Mouse (Mus musculus): ENCODE data around the gene Tbc1d14. TPM values are rescaled to one million over a fixed set of nuclear protein-coding genes. Genes with fewer than 3 reads are reported as not detected.

Tbc1d14 gene
- total and polyA plus RNA-seq, 2 experiments from 2014 or later: 3.9 to 8.3 TPM

GRCm38 (mm10) chr5:36484171-36484990, 108.7 kb downstream of the Tbc1d14 start, which contains the start of the genes Tada2b and Ccdc96:
Gene Tada2b (minus strand): TSS chr5:36484285.
Gene Ccdc96 (plus strand): TSS chr5:36484588.
- peak; percentile 98 for ATAC-seq (ENCODE audit: insufficient read depth, low read depth)
- Histone ChIP-seq H3K4me1 (ENCODE audit: control insufficient read depth, insufficient read depth) (peaks cover 34% of the 10 kb centered on the region), H3K4me3 (ENCODE audit: low read depth, low read length) (peak within 1 kb of the TSS; percentile 79), H3K4me2 (ENCODE audit: low read depth, low read length) (peak within 1 kb of the TSS; percentile 96), H3K9ac (replicated peaks; ENCODE audit: low read depth, low read length) (peak within 1 kb of the TSS; percentile 83), H3K27ac (ENCODE audit: low read depth) (peak within 1 kb of the TSS; percentile 78), H3K9me3 (replicated peaks; ENCODE audit: control insufficient read depth, low read length) (no peaks in the 10 kb centered on the region), H3K36me3 (replicated peaks; ENCODE audit: control insufficient read depth, insufficient read depth, low read length) (no peaks in the 10 kb centered on the region), H3K27me3 (ENCODE audit: control insufficient read depth, insufficient read depth, low read length) (peaks cover 14% of the 10 kb centered on the region)
- TF ChIP-seq EP300 (IDR thresholded peaks at IDR 0.05; ENCODE audit: low read depth): no peak
- peak; percentile 44 for TF ChIP-seq CTCF (IDR thresholded peaks at IDR 0.05; ENCODE audit: low read depth)
- peak; percentile 99 for DNase-seq (ENCODE audit: low spot score)
- WGBS: under 1% methylated on average over 72 of the region's 97 CpGs

DNA sequence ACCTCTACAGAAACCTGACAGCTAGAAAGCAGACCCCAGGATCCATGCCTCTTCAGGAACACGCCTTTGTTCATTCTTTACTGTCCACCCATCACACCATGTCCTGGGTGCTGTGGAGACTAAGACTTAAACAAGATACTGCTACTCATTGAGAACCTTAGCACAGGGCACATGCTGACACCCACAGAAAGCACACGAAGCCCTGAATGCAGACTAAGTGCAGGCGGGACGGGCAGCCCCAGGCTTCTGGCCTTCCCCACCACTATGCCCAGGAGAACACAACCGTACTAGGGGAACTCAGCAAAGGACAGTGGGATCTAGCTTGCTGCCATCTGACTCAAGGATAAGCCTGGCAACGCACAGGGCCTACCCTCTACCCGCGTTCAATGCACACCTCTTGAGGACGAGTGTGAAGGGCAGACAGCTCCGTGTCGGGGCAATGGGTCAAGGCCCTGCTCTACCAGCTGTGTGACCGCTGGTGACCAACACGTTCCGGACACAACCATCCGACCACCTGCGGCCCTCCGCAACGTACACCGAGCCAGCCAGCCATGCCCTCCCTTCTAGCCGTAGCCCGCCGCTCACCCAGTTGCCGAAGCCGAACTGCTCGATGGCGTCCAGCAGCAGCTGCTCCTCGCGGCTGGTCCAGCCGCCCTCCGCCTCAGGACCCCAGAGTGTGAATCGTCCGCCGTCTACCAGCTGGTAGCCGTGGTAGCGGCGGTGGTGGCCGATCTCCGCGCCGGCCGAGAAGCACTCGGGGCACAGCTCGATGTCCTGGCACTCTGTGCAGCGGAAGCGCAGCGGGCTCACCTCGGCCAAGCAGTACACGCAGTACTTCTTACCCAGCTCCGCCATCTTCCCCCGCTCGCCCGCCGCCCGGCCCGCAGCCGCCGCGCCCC, 109.6 kb downstream of the Tbc1d14 start:
- Histone ChIP-seq H3K4me1 (ENCODE audit: control insufficient read depth, insufficient read depth) (peaks cover 41% of the 10 kb centered on the region), H3K9me3 (replicated peaks; ENCODE audit: control insufficient read depth, low read length) (no peaks in the 10 kb centered on the region), H3K4me3 (ENCODE audit: low read depth, low read length) (peak overlapping the region; percentile 79), H3K27me3 (ENCODE audit: control insufficient read depth, insufficient read depth, low read length) (peaks cover 14% of the 10 kb centered on the region), H3K9ac (replicated peaks; ENCODE audit: low read depth, low read length) (peak overlapping the region; percentile 83), H3K36me3 (replicated peaks; ENCODE audit: control insufficient read depth, insufficient read depth, low read length) (no peaks in the 10 kb centered on the region), H3K4me2 (ENCODE audit: low read depth, low read length) (peak overlapping the region; percentile 93), H3K27ac (ENCODE audit: low read depth) (peak overlapping the region; percentile 78)
- ATAC-seq (ENCODE audit: insufficient read depth, low read depth) (peak; percentile 19; the same call in 1 of the 2 replicates), DNase-seq (ENCODE audit: low spot score) (peak; percentile 51)
- TF ChIP-seq EP300 (IDR thresholded peaks at IDR 0.05; ENCODE audit: low read depth) (no peak), CTCF (IDR thresholded peaks at IDR 0.05; ENCODE audit: low read depth) (no peak)
- WGBS: 2% methylated on average over 57 of the region's 58 CpGs

DNA sequence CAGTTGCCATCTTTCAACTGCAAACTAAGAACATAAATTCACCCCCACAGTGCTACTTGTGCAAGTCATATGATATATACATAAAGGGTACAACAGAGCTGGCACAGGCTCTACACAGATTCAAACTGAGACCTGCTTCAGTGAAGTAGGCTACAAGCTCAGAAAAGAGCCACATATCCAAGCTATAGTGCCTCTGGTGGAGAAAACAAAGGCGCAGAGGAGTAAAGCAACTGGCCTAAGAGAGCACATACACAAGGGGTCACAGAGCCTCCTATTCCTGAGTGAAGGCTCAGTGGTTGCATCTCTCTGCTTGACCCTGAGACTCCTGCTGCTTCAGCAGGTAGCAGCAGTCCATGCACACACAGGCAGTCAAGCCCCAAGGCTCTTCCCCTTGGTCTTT, 112.0 kb downstream of the Tbc1d14 start:
- WGBS: 77% methylated on average over 1 of the region's 1 CpGs
- peaks cover 10% of the 10 kb centered on the region for H3K27me3 ChIP-seq (ENCODE audit: control insufficient read depth, insufficient read depth, low read length)
- H3K9me3 ChIP-seq (replicated peaks; ENCODE audit: control insufficient read depth, low read length): no peaks in the 10 kb centered on the region
- H3K4me3 ChIP-seq (ENCODE audit: low read depth, low read length): no peak overlapping the region
- H3K4me2 ChIP-seq (ENCODE audit: low read depth, low read length): no peak overlapping the region
- no peak overlapping the region for H3K9ac ChIP-seq (replicated peaks; ENCODE audit: low read depth, low read length)
- no peak for DNase-seq (ENCODE audit: low spot score)
- H3K27ac ChIP-seq (ENCODE audit: low read depth): no peak overlapping the region
- H3K36me3 ChIP-seq (replicated peaks; ENCODE audit: control insufficient read depth, insufficient read depth, low read length): 0 out of 2 replicates have a peak, but pooled peaks cover 6% of the 10 kb centered on the region
- peaks cover 42% of the 10 kb centered on the region for H3K4me1 ChIP-seq (ENCODE audit: control insufficient read depth, insufficient read depth)
- TF ChIP-seq EP300 (IDR thresholded peaks at IDR 0.05; ENCODE audit: low read depth) (no peak), CTCF (IDR thresholded peaks at IDR 0.05; ENCODE audit: low read depth) (peak; percentile 31)
- ATAC-seq (ENCODE audit: insufficient read depth, low read depth): no peak

DNA sequence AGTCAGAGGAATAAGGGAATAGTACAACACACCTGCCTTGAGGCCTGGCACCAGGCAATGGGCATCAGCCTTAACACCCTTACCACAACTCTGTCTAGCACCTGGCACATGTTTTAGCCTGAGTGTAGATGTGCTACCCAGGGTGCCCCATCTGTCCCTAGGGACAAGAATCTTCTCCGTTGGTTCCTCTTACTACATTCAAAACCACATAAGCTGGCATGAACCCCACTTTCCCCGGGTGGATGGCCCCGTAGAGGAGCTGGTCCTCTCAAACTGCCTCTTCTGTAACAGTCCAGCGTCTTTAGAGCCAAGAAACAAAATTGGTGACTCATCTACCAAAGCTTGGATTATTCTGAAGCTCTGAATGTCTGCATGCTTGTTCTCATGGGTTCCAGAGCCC, 112.7 kb downstream of the Tbc1d14 start:
- no peak overlapping the region for H3K9ac ChIP-seq (replicated peaks; ENCODE audit: low read depth, low read length)
- peaks cover 8% of the 10 kb centered on the region; the same call in 1 of the 2 replicates for H3K36me3 ChIP-seq (replicated peaks; ENCODE audit: control insufficient read depth, insufficient read depth, low read length)
- peaks cover 3% of the 10 kb centered on the region for H3K27me3 ChIP-seq (ENCODE audit: control insufficient read depth, insufficient read depth, low read length)
- no peak overlapping the region for H3K27ac ChIP-seq (ENCODE audit: low read depth)
- WGBS: 77% methylated on average over 4 of the region's 4 CpGs
- DNase-seq (ENCODE audit: low spot score): no peak
- TF ChIP-seq EP300 (IDR thresholded peaks at IDR 0.05; ENCODE audit: low read depth): no peak
- TF ChIP-seq CTCF (IDR thresholded peaks at IDR 0.05; ENCODE audit: low read depth): no peak
- H3K4me1 ChIP-seq (ENCODE audit: control insufficient read depth, insufficient read depth): peaks cover 42% of the 10 kb centered on the region
- H3K4me3 ChIP-seq (ENCODE audit: low read depth, low read length): no peak overlapping the region
- H3K4me2 ChIP-seq (ENCODE audit: low read depth, low read length): no peak overlapping the region
- ATAC-seq (ENCODE audit: insufficient read depth, low read depth): no peak
- H3K9me3 ChIP-seq (replicated peaks; ENCODE audit: control insufficient read depth, low read length): no peaks in the 10 kb centered on the region

DNA sequence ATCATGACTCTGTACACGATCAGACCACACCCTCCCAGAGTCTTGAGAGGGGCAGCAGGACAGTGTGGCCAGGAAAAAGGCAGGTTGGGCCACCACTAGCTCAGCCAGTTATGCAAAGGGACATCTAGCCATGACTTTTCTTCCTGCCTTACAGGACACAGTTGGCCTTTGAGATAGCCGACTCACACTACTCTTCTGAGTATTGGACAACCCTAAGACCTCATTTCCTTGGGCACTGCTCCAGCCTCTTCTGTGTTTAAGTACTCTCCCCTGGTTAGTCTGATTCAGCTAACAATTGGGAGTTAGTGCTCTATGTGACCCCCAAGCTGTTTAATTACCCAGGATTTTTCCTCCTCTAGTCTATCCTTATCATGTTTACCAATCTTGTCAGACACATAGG, 113.3 kb downstream of the Tbc1d14 start:
- WGBS: 46% methylated on average over 2 of the region's 2 CpGs
- DNase-seq (ENCODE audit: low spot score) (no peak), ATAC-seq (ENCODE audit: insufficient read depth, low read depth) (no peak)
- Histone ChIP-seq H3K36me3 (replicated peaks; ENCODE audit: control insufficient read depth, insufficient read depth, low read length) (peaks cover 8% of the 10 kb centered on the region; the same call in 1 of the 2 replicates), H3K4me3 (ENCODE audit: low read depth, low read length) (no peak overlapping the region), H3K9ac (replicated peaks; ENCODE audit: low read depth, low read length) (no peak overlapping the region), H3K27me3 (ENCODE audit: control insufficient read depth, insufficient read depth, low read length) (no peaks in the 10 kb centered on the region), H3K4me1 (ENCODE audit: control insufficient read depth, insufficient read depth) (peaks cover 36% of the 10 kb centered on the region), H3K9me3 (replicated peaks; ENCODE audit: control insufficient read depth, low read length) (no peaks in the 10 kb centered on the region), H3K27ac (ENCODE audit: low read depth) (peak overlapping the region; percentile 44; the same call in 1 of the 2 replicates), H3K4me2 (ENCODE audit: low read depth, low read length) (no peak overlapping the region)
- no peak for TF ChIP-seq EP300 (IDR thresholded peaks at IDR 0.05; ENCODE audit: low read depth)
- TF ChIP-seq CTCF (IDR thresholded peaks at IDR 0.05; ENCODE audit: low read depth): no peak

Data from heart, postnatal 0 days (tissue).